Mouse (Mus musculus): ENCODE data around the gene 2510039O18Rik. TPM values are rescaled to one million over a fixed set of nuclear protein-coding genes. Genes with fewer than 3 reads are reported as not detected.

The 2510039O18Rik gene
- polyA plus RNA-seq, 1 experiment from 2014 or later = 17.7 TPM

DNA sequence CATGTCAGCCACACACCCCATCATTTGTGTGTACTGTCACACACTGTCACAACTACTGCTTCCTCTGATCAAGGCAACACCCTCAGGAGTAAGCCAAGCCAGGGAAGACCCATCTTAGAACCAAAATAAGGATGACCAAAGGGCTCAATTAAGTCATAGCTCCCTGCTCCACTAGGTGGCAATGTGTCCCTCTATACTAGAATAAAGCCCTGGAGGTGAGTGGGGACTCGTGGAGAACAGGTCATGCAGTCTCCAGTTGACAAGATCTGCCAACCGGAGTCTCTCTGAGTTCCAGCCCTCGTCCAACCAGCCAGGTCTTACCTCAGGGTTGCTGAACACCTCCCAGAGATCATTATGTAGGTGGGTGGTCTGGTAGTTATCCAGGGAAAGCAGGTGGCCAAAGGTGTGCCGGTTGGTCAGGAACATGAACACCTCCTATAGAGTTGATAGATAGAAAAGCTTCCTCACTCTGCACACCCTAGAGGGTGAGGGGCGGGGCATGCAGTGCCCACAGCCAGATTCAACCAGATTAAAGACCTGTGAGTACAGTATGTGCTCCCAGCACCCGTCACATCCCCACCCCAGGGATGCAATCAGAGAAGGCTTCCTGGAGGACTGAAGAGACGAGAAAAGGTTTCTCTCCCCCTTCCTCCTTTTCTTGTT lies 22.1 kb upstream of the 2510039O18Rik start:
- Histone ChIP-seq H3K9me3 (no peaks in the 10 kb centered on the region), H3K9ac (no peak overlapping the region), H3K27ac (no peak overlapping the region), H3K4me1 (no peaks in the 10 kb centered on the region), H3K36me3 (peaks cover 4% of the 10 kb centered on the region; the same call in 1 of the 2 replicates), H3K4me2 (no peak overlapping the region), H3K4me3 (replicated peaks) (no peak overlapping the region), H3K27me3 (replicated peaks) (no peaks in the 10 kb centered on the region)
- WGBS = 56% methylated on average over 7 of the region's 7 CpGs
- peak; percentile 30; the same call in 1 of the 2 replicates for ATAC-seq (ENCODE audit: insufficient read depth, low FRiP score, low read depth)

DNA sequence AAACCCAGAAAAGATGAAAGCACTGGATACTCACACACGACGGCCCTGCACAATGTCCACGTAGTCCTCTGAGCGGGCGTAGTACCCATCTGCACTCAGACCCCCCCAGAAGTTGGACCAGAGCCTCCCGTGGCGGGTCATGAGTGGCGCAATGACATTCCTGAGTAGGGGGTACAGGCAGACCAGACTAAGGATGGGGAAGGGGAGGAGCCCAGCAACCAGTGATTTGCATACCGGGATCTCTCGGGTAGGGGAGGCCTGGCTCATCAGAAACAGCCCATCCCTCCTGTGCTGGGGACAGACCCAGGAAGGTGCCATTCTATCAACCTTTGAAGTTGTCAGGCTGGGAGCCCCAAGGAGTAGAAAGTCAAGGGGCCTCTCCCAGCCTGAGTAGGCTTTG lies 19.7 kb upstream of the 2510039O18Rik start:
- Histone ChIP-seq H3K27me3 (replicated peaks) (no peaks in the 10 kb centered on the region), H3K9me3 (no peaks in the 10 kb centered on the region), H3K9ac (no peak overlapping the region), H3K4me2 (no peak overlapping the region), H3K27ac (no peak overlapping the region), H3K4me1 (no peaks in the 10 kb centered on the region), H3K36me3 (no peaks in the 10 kb centered on the region), H3K4me3 (replicated peaks) (no peak overlapping the region)
- 50% methylated on average over 10 of the region's 10 CpGs for WGBS
- ATAC-seq (ENCODE audit: insufficient read depth, low FRiP score, low read depth) = no peak

DNA sequence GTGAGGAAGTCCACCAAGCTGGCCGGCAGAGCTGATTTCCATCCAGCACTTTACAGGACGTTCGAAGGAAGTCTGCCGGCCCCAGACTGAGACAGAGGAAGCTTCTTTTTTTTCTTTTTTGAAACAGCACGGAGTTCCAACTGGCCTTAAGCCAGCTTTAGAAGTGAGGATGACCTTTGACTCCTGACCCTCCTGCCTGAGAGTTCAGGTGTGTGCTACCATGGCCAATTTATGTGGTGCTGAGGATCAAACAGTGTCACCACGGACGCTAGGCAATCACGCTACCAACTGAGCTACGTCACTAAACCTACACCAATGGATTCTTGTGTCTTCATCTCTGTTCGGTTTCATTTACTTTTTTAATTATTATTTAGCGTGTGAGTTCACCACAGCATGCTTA lies 18.4 kb upstream of the 2510039O18Rik start:
- H3K4me2 ChIP-seq = no peak overlapping the region
- WGBS = 75% methylated on average over 11 of the region's 11 CpGs
- no peaks in the 10 kb centered on the region for H3K27me3 ChIP-seq (replicated peaks)
- ATAC-seq (ENCODE audit: insufficient read depth, low FRiP score, low read depth) = no peak
- H3K27ac ChIP-seq = no peak overlapping the region
- no peak overlapping the region for H3K9ac ChIP-seq
- no peaks in the 10 kb centered on the region for H3K9me3 ChIP-seq
- H3K36me3 ChIP-seq = no peaks in the 10 kb centered on the region
- H3K4me1 ChIP-seq = no peaks in the 10 kb centered on the region
- no peak overlapping the region for H3K4me3 ChIP-seq (replicated peaks)

DNA sequence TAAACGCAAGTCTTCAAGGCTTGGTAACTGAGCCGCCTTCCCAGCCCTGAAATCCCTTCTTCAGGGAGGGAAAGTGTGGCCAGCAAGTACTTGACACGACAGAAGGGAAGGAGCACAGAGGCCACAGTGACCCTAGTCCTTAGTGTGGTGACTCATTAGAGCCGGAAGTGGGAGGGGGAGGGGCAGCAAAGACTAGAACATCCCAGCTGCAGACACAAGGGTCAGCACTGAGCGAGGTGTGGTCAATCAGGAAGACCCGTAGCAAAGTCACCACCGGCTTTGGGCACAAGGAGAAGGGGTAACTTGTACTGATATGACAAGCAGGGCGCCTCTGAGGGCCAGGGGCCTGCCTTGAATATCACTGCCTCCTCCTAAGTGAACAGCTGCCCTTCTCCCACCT lies 13.0 kb upstream of the 2510039O18Rik start:
- H3K9ac ChIP-seq = no peak overlapping the region
- H3K36me3 ChIP-seq = no peaks in the 10 kb centered on the region; the same call in 1 of the 2 replicates
- no peak for ATAC-seq (ENCODE audit: insufficient read depth, low FRiP score, low read depth)
- H3K27ac ChIP-seq = no peak overlapping the region
- H3K4me1 ChIP-seq = no peaks in the 10 kb centered on the region
- no peak overlapping the region for H3K4me3 ChIP-seq (replicated peaks)
- H3K4me2 ChIP-seq = no peak overlapping the region
- no peaks in the 10 kb centered on the region for H3K9me3 ChIP-seq
- H3K27me3 ChIP-seq (replicated peaks) = no peaks in the 10 kb centered on the region
- WGBS = 41% methylated on average over 8 of the region's 8 CpGs

DNA sequence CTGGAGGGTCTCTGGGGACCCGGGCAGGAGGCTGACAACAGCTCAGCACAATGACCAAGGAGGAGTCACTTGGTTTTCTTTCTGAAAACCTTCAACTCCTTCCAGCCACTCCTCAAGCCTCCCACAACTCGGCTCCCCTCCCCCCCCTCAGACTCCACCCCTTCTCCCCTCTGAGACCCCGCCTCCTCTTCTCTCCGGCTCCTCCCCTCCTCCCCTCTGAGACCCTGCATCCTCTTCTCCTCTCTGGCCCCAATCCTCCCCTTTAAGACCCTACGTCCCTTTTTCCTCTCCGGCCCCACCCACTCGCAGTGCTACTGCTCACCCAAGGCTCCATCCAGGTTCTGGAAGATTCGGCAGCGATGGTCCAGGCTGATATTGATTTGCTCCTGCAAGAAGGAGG lies 12.6 kb upstream of the 2510039O18Rik start:
- no peaks in the 10 kb centered on the region for H3K9me3 ChIP-seq
- no peak overlapping the region for H3K9ac ChIP-seq
- no peak overlapping the region for H3K27ac ChIP-seq
- H3K36me3 ChIP-seq = no peaks in the 10 kb centered on the region; the same call in 1 of the 2 replicates
- no peak overlapping the region for H3K4me3 ChIP-seq (replicated peaks)
- H3K27me3 ChIP-seq (replicated peaks) = no peaks in the 10 kb centered on the region
- no peak overlapping the region for H3K4me2 ChIP-seq
- H3K4me1 ChIP-seq = no peaks in the 10 kb centered on the region
- no peak for ATAC-seq (ENCODE audit: insufficient read depth, low FRiP score, low read depth)
- 23% methylated on average over 9 of the region's 9 CpGs for WGBS

DNA sequence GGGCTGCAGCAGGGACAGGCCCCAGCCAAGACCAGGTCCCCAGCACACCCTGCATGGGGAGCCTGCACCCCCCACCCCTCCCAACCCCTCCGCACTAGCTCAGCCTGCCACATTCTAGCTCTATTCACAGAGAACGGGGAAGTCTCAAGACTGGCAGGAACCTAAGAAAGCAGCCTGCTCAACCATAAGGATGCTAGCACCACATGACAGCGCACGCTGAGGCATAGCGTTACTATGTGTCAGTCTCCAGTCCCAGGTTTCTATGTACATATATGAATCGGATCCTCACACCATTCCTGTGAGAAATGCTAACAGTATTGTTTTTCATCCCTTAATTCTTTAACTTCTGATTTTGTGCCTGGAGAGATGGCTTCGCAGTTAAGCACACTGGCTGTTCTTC lies 12.2 kb upstream of the 2510039O18Rik start:
- H3K4me2 ChIP-seq = no peak overlapping the region
- no peak overlapping the region for H3K4me3 ChIP-seq (replicated peaks)
- no peak overlapping the region for H3K27ac ChIP-seq
- 76% methylated on average over 7 of the region's 7 CpGs for WGBS
- no peaks in the 10 kb centered on the region for H3K27me3 ChIP-seq (replicated peaks)
- no peaks in the 10 kb centered on the region; the same call in 1 of the 2 replicates for H3K36me3 ChIP-seq
- no peak overlapping the region for H3K9ac ChIP-seq
- no peaks in the 10 kb centered on the region for H3K4me1 ChIP-seq
- ATAC-seq (ENCODE audit: insufficient read depth, low FRiP score, low read depth) = no peak
- no peaks in the 10 kb centered on the region for H3K9me3 ChIP-seq

DNA sequence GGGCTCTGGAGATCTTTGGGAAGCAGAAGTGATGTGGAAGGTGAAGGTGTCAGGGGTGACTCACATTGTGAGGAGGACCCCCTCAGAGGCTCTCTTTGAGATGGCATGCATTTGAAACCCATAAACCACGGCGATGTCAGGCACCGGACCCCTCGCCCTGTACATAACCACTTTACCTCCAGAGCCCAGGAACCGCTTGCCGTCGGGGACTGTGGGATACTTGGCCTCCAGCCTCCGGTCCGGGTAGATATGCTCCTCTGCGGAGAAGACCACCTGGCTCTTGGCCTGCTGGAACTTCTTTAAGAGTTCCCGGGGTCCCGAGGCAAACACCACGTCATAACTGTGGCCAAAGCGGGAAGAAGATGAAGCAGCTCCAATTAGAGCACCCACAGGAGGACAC lies 9.7 kb upstream of the 2510039O18Rik start:
- no peaks in the 10 kb centered on the region for H3K9me3 ChIP-seq
- H3K27ac ChIP-seq = no peak overlapping the region
- no peaks in the 10 kb centered on the region; the same call in 1 of the 2 replicates for H3K36me3 ChIP-seq
- H3K27me3 ChIP-seq (replicated peaks) = no peaks in the 10 kb centered on the region
- H3K4me1 ChIP-seq = peaks cover 3% of the 10 kb centered on the region; the same call in 1 of the 2 replicates
- ATAC-seq (ENCODE audit: insufficient read depth, low FRiP score, low read depth) = no peak
- no peak overlapping the region for H3K9ac ChIP-seq
- no peak overlapping the region for H3K4me3 ChIP-seq (replicated peaks)
- 93% methylated on average over 14 of the region's 14 CpGs for WGBS
- H3K4me2 ChIP-seq = no peak overlapping the region

DNA sequence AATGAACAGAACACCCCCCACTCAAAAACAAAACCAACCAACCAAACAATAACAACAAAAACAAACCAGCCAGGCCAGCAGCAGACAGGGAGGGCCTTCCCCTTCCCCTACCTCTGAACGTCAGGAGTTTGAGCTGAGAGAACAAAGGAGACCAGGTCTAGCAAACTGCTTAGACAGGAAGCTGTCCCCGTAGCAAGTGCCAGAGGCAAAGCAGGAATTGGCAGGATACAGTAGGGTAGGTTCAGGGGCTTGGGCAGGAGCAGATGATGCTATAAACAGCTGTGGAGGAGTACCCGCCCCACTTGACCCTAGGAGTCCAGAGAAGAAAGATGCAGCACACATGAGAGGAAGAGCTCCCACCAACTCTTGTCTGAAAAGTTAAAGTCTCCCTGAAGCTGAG lies 6.6 kb upstream of the 2510039O18Rik start:
- Histone ChIP-seq H3K4me1 (peaks cover 22% of the 10 kb centered on the region), H3K9me3 (no peaks in the 10 kb centered on the region), H3K27me3 (replicated peaks) (no peaks in the 10 kb centered on the region), H3K36me3 (no peaks in the 10 kb centered on the region; the same call in 1 of the 2 replicates), H3K4me3 (replicated peaks) (no peak overlapping the region), H3K4me2 (no peak overlapping the region), H3K27ac (no peak overlapping the region), H3K9ac (no peak overlapping the region)
- 50% methylated on average over 3 of the region's 3 CpGs for WGBS
- ATAC-seq (ENCODE audit: insufficient read depth, low FRiP score, low read depth) = no peak

DNA sequence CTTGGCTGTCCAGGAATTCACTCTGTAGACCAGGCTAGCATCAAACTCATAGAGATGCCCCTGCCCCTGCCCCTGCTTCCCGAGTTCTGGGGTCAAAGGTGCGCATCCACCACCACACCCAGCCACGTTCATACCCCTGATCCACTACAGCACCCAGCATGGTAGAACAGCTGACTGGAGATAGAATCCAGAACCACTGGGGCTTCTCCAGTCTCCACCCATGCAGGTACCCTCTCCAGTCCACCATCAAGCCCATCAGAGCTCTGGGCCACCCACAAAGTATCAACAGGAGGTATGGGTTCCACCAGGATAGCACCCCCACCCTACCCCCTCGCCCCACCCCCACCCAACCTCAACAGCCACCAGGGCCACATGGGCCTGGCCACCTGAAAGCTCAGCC lies 6.1 kb upstream of the 2510039O18Rik start:
- no peak for ATAC-seq (ENCODE audit: insufficient read depth, low FRiP score, low read depth)
- H3K9me3 ChIP-seq = no peaks in the 10 kb centered on the region
- no peak overlapping the region for H3K4me3 ChIP-seq (replicated peaks)
- 77% methylated on average over 4 of the region's 4 CpGs for WGBS
- no peak overlapping the region for H3K9ac ChIP-seq
- H3K4me2 ChIP-seq = no peak overlapping the region
- H3K27ac ChIP-seq = no peak overlapping the region
- H3K4me1 ChIP-seq = peaks cover 22% of the 10 kb centered on the region
- H3K36me3 ChIP-seq = no peaks in the 10 kb centered on the region; the same call in 1 of the 2 replicates
- no peaks in the 10 kb centered on the region for H3K27me3 ChIP-seq (replicated peaks)

DNA sequence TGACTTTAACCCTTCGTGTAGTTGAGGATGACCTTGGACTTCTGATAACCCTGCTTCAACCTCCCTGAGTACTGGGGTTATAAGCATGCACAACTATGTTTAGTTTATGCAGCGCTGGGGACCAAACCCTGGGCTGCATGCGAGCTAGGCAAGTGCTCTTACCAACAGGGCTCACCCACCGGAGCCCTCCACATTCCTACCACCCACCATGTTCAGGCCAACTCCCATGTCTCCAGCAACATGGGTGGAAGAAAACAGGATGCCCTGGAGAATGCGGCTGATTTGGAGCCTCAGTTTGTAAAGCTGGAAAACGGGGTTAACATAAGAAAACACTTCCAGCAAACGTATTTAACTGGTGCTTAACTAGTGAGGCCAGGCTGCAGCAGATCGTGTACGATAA lies 4.8 kb upstream of the 2510039O18Rik start:
- WGBS = 17% methylated on average over 9 of the region's 9 CpGs
- no peaks in the 10 kb centered on the region for H3K27me3 ChIP-seq (replicated peaks)
- 0 out of 2 replicates have a peak overlapping the region, but pooled peaks have one; percentile 77 for H3K27ac ChIP-seq
- H3K4me3 ChIP-seq (replicated peaks) = peak overlapping the region; percentile 77
- ATAC-seq (ENCODE audit: insufficient read depth, low FRiP score, low read depth) = no peak
- peak overlapping the region; percentile 73; the same call in 1 of the 2 replicates for H3K9ac ChIP-seq
- H3K4me2 ChIP-seq = peak overlapping the region; percentile 93
- H3K4me1 ChIP-seq = peaks cover 22% of the 10 kb centered on the region
- no peaks in the 10 kb centered on the region; the same call in 1 of the 2 replicates for H3K36me3 ChIP-seq
- H3K9me3 ChIP-seq = no peaks in the 10 kb centered on the region

DNA sequence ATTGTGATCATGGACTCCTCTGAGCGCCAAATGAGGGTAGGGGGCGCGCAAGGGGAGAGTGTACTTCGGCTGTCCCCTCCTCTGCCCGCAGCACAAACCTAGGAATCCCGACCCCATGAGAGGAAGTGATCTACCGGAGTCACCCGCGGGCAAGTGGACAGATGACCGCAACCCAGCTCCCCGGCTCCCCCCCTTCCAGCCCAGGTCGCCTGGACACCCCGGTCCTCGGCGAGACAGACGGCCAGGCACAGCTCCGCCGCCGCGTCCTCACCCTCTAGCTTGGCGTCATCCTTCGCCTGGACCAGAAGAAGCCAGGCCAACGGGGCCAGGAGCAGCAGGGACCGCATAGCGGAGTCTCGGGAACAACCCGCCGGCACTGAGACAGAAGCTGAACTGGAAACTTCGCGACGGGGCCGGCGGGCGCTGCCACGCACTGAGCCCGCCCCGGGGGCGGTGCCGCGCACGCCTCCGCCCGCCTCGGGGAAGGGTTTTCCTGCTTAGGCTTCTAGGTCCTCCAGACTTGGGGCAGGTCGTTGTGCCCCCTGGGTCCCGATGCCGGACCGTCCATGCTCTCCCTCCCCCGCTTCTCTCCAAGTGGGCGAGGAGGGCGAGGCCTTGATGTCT lies 4.3 kb upstream of the 2510039O18Rik start, which contains the start of gene Plod1:
Plod1 (minus strand) TSS at position 437 of the 624 bp plus-strand sequence.
- no peaks in the 10 kb centered on the region for H3K9me3 ChIP-seq
- H3K4me2 ChIP-seq = peak within 1 kb of the TSS; percentile 93
- peak within 1 kb of the TSS; percentile 77 for H3K27ac ChIP-seq
- under 1% methylated on average over 51 of the region's 51 CpGs for WGBS
- ATAC-seq (ENCODE audit: insufficient read depth, low FRiP score, low read depth) = peak; percentile 76
- no peaks in the 10 kb centered on the region for H3K27me3 ChIP-seq (replicated peaks)
- peaks cover 24% of the 10 kb centered on the region for H3K4me1 ChIP-seq
- peak within 1 kb of the TSS; percentile 77 for H3K4me3 ChIP-seq (replicated peaks)
- no peaks in the 10 kb centered on the region for H3K36me3 ChIP-seq
- peak within 1 kb of the TSS; percentile 73 for H3K9ac ChIP-seq

DNA sequence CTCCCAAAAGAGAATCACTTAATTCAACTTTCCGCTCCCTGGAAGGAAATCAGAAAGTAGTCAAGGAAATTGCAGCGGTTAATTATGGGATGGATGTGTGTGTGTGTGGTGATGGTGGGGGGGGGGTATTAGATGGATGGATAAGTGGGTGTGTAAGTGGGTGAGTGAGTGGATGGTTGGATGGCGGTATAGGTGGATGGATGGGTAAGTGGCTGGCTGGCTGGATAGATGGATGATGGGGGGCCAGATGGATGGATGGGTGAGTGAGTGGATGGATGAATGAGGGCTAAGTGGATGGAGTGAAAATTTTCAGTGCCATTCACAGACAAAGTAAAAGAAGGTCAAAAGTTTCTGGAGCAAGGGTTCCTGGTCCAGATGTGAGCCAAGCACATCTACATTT lies 3.7 kb upstream of the 2510039O18Rik start:
- no peak for ATAC-seq (ENCODE audit: insufficient read depth, low FRiP score, low read depth)
- H3K4me2 ChIP-seq = peak overlapping the region; percentile 93
- H3K9ac ChIP-seq = no peak overlapping the region
- peaks cover 29% of the 10 kb centered on the region for H3K4me1 ChIP-seq
- H3K9me3 ChIP-seq = no peaks in the 10 kb centered on the region
- no peaks in the 10 kb centered on the region for H3K27me3 ChIP-seq (replicated peaks)
- no peak overlapping the region for H3K27ac ChIP-seq
- 35% methylated on average over 3 of the region's 3 CpGs for WGBS
- H3K4me3 ChIP-seq (replicated peaks) = peak overlapping the region; percentile 77
- H3K36me3 ChIP-seq = no peaks in the 10 kb centered on the region
